ENCODE assay signal across 13 mouse cellular contexts in the genomic region with DNA sequence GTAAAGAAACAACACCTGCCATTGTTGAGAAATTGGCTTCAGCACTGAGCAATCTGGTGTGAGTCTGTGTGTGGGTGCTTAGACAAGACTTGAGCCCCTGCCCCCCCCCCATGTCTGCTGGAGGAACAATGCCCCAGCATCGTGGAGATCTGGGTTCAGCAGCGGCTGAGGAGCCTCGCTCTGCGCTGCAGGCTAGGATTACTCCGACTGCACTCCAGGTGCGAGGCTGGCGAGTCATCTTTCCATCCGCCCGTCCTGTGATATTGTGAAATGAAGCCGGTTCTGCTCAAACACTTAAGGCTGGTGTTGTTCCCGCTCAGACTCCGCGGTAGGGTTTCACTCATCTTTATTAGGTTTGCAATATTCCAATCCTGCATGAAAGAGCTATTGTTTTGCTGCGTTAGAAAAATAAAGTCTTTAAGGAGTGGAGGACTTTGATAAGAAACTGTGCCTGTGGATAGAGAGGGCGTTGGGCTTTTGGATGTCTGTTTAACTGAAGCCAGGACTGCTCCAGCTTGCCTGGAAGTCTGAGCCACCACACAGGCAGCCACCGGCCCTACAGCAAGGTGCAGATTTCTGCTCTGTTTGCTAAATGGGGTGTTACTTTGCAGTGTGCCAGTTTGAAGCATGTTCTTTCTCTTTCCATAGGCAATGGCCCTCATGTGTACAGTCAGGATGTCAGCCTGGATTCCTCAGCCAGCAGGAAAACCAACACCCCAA.
A peak's percentile ranks its signal among the peaks of the same experiment; 100 is the strongest.
DNase-seq lines count a peak whose midpoint lies in the region; ATAC-seq and TF ChIP-seq lines count a peak whose summit lies in the region.
"Had no signal": no experiment of that assay in that cellular context is flagged by ENCODE, and none has a peak within 500 bp of the region (broad histone marks: within the 10 kb centered on the region; RNA-seq: fewer than 3 reads in every experiment).

No protein-coding gene starts in this region.

- TF ChIP-seq POLR2A in brain, embryonic 14.5 days (IDR thresholded peaks at IDR 0.05; ENCODE audit: borderline replicate concordance, extremely low read depth, insufficient read depth, insufficient read length, poor library complexity, severe bottlenecking), result no peak

- no peak overlapping the region for H3K4me2 ChIP-seq in kidney, embryonic 14.5 days (replicated peaks; ENCODE audit: low read depth, low read length)
- H3K4me2 ChIP-seq in kidney, embryonic 16.5 days (replicated peaks; ENCODE audit: low read depth, low read length), result no peak overlapping the region
- peak overlapping the region; percentile 26; the same call in 1 of the 2 replicates for H3K4me2 ChIP-seq in embryonic facial prominence, embryonic 12.5 days (replicated peaks)
- H3K4me2 ChIP-seq in limb, embryonic 13.5 days (replicated peaks), result peak overlapping the region; percentile 39

- ATAC-seq in kidney, embryonic 14.5 days (ENCODE audit: low FRiP score, low TSS enrichment), result peak; percentile 76; the same call in 1 of the 2 replicates
- ATAC-seq in kidney, embryonic 16.5 days (ENCODE audit: low FRiP score, low TSS enrichment), result no peak
- ATAC-seq in embryonic facial prominence, embryonic 12.5 days (ENCODE audit: insufficient number of reproducible peaks, insufficient read depth, low FRiP score, low TSS enrichment), result 0 out of 2 replicates have a peak, but pooled peaks have one; percentile 28
- ATAC-seq in limb, embryonic 13.5 days (ENCODE audit: low FRiP score, low read depth), result peak; percentile 36; the same call in 1 of the 2 replicates
- ATAC-seq in cerebellum, adult (ENCODE audit: insufficient number of reproducible peaks, low FRiP score, low TSS enrichment), result no peak

- no peaks in the 10 kb centered on the region for H3K27me3 ChIP-seq in kidney, embryonic 14.5 days (ENCODE audit: control insufficient read depth, insufficient read depth, low read length)
- H3K27me3 ChIP-seq in kidney, embryonic 16.5 days (ENCODE audit: insufficient read depth, low read length), result no peaks in the 10 kb centered on the region
- no peaks in the 10 kb centered on the region for H3K27me3 ChIP-seq in embryonic facial prominence, embryonic 12.5 days
- no peaks in the 10 kb centered on the region for H3K27me3 ChIP-seq in limb, embryonic 13.5 days

- H3K9ac ChIP-seq in kidney, embryonic 14.5 days (ENCODE audit: low read depth, low read length), result no peak overlapping the region
- H3K9ac ChIP-seq in kidney, embryonic 16.5 days (replicated peaks; ENCODE audit: low read length), result no peak overlapping the region
- no peak overlapping the region for H3K9ac ChIP-seq in embryonic facial prominence, embryonic 12.5 days
- H3K9ac ChIP-seq in limb, embryonic 13.5 days, result no peak overlapping the region

- WGBS in kidney, embryonic 14.5 days, result 49% methylated on average over 16 of the region's 16 CpGs
- WGBS in kidney, embryonic 16.5 days, result 42% methylated on average over 16 of the region's 16 CpGs
- WGBS in embryonic facial prominence, embryonic 12.5 days, result 33% methylated on average over 16 of the region's 16 CpGs
- WGBS in limb, embryonic 13.5 days, result 31% methylated on average over 16 of the region's 16 CpGs

- H3K4me1 ChIP-seq in kidney, embryonic 14.5 days (ENCODE audit: control insufficient read depth, insufficient read depth, low read length), result 0 out of 2 replicates have a peak, but pooled peaks cover 4% of the 10 kb centered on the region
- no peaks in the 10 kb centered on the region for H3K4me1 ChIP-seq in kidney, embryonic 16.5 days (ENCODE audit: insufficient read depth, low read length)
- peaks cover 37% of the 10 kb centered on the region for H3K4me1 ChIP-seq in embryonic facial prominence, embryonic 12.5 days
- H3K4me1 ChIP-seq in limb, embryonic 13.5 days, result peaks cover 41% of the 10 kb centered on the region

- DNase-seq in brain, embryonic 14.5 days (ENCODE audit: low read depth), result peak; percentile 49
- no peak for DNase-seq in left cerebral cortex, adult 2 months (ENCODE audit: extremely low spot score in 1 of 2, low spot score in 2 of 2)
- no peak for DNase-seq in cerebellum, adult 11 months
- DNase-seq: adrenal gland, postnatal 14 days; cerebellum, adult 18-20 months; gastrocnemius, adult 2 months; lung, adult 18-20 months; right cerebral cortex, postnatal 14 days had no signal

- TF ChIP-seq CTCF in brain, embryonic 14.5 days (IDR thresholded peaks at IDR 0.05; ENCODE audit: borderline replicate concordance, extremely low read depth, insufficient read depth, insufficient read length), result no peak
- no peak for TF ChIP-seq CTCF in left cerebral cortex, adult 2 months (IDR thresholded peaks at IDR 0.05)

- H3K36me3 ChIP-seq in kidney, embryonic 14.5 days (ENCODE audit: control insufficient read depth, insufficient read depth, low read length), result no peaks in the 10 kb centered on the region
- no peaks in the 10 kb centered on the region for H3K36me3 ChIP-seq in kidney, embryonic 16.5 days (ENCODE audit: insufficient read depth, low read length)
- no peaks in the 10 kb centered on the region for H3K36me3 ChIP-seq in embryonic facial prominence, embryonic 12.5 days
- no peaks in the 10 kb centered on the region for H3K36me3 ChIP-seq in limb, embryonic 13.5 days

- H3K27ac ChIP-seq in kidney, embryonic 14.5 days (ENCODE audit: low read depth, low read length), result no peak overlapping the region
- H3K27ac ChIP-seq in kidney, embryonic 16.5 days (ENCODE audit: low read length), result no peak overlapping the region
- peak overlapping the region; percentile 54 for H3K27ac ChIP-seq in embryonic facial prominence, embryonic 12.5 days
- H3K27ac ChIP-seq in limb, embryonic 13.5 days, result peak overlapping the region; percentile 49
- H3K27ac ChIP-seq in left cerebral cortex, adult 2 months, result no peak overlapping the region
- H3K27ac ChIP-seq: gastrocnemius, adult 2 months had no signal

- no peaks in the 10 kb centered on the region for H3K9me3 ChIP-seq in kidney, embryonic 14.5 days (ENCODE audit: control insufficient read depth, low read length)
- H3K9me3 ChIP-seq in kidney, embryonic 16.5 days (ENCODE audit: low read length), result no peaks in the 10 kb centered on the region
- no peaks in the 10 kb centered on the region for H3K9me3 ChIP-seq in embryonic facial prominence, embryonic 12.5 days
- H3K9me3 ChIP-seq in limb, embryonic 13.5 days, result no peaks in the 10 kb centered on the region

- intact Hi-C loops in left cerebral cortex, adult 2 months (cut with DNase I), result no loop called here

- H3K4me3 ChIP-seq in kidney, embryonic 14.5 days (ENCODE audit: low read length), result no peak overlapping the region
- H3K4me3 ChIP-seq in kidney, embryonic 16.5 days (ENCODE audit: low read length), result no peak overlapping the region
- no peak overlapping the region for H3K4me3 ChIP-seq in embryonic facial prominence, embryonic 12.5 days
- no peak overlapping the region for H3K4me3 ChIP-seq in limb, embryonic 13.5 days
- no peak overlapping the region for H3K4me3 ChIP-seq in left cerebral cortex, adult 2 months
- H3K4me3 ChIP-seq: gastrocnemius, adult 2 months had no signal

Comparison
In these comparisons a context has a peak if more than half of its experiments do, and no peak if none do; other contexts are left out.
1. ATAC-seq: peak in kidney, embryonic 14.5 days (single experiment), embryonic facial prominence, embryonic 12.5 days (single experiment) and limb, embryonic 13.5 days (single experiment); none in kidney, embryonic 16.5 days (single experiment) and cerebellum, adult (single experiment).
2. H3K27ac ChIP-seq: peak in embryonic facial prominence, embryonic 12.5 days (single experiment) and limb, embryonic 13.5 days (single experiment); none in kidney, embryonic 14.5 days (single experiment), kidney, embryonic 16.5 days (single experiment) and left cerebral cortex, adult 2 months (single experiment).
3. H3K4me2 ChIP-seq: peak in embryonic facial prominence, embryonic 12.5 days (single experiment) and limb, embryonic 13.5 days (single experiment); none in kidney, embryonic 14.5 days (single experiment) and kidney, embryonic 16.5 days (single experiment).